Mouse (Mus musculus) spleen, adult 2 months (tissue): ENCODE results near the gene Mfsd4b3.
"Not testable (repeated sequence)": the region's sequence is repeated elsewhere in the genome, so short reads cannot be mapped to it uniquely, and the experiment has no call there.

Experiments
- CTCF ChIP-seq: fragments of 200-500 bp; IDR thresholded peaks from 2 replicates; pipeline ENCODE4 v1.5.1; 2011; ENCODE audit warnings: mild to moderate bottlenecking, inconsistent platforms; ENCODE audit not compliant: insufficient read depth, insufficient read length, insufficient replicate concordance; ENCODE audit errors: extremely low read depth
- POLR2A ChIP-seq: fragments of 200-500 bp; IDR thresholded peaks from 2 replicates; pipeline ENCODE4 v1.6.1; 2011; ENCODE audit warnings: low read depth, low read length, inconsistent platforms

DNA sequence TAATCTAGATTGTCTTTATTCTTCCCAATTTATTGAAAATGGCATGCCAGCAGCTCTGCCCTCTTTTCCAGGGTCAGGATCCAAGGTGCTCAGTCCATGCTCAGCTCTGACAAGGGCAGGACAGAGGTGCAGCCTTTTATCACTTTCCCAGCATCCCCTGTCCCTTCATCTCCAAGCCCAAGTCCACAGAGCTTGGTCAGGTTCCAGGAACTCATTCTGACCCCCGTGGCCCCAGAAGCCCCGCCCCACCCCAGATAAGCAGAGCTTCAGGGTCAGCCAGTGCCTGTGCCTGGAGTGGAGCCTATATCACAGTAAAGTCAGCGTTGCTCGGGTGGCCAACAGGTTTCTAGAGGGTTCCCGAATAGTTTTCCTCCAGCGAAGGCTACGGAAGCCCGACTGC lies 35.4 kb downstream of the Mfsd4b3 start:
- not testable (repeated sequence) for TF ChIP-seq POLR2A, CTCF
